Mouse (Mus musculus) forebrain, embryonic 11.5 days (tissue): ENCODE results near the gene Mcmbp. TPM values are rescaled to one million over a fixed set of nuclear protein-coding genes. Genes with fewer than 3 reads are reported as not detected.

Source experiments
- ATAC-seq: fragments of 200-750 bp; cut with Nextera tagmentation; replicated peaks from 2 replicates; pipeline ENCODE4 v1.8.0; 2017; ENCODE audit warnings: moderate TSS enrichment; ENCODE audit not compliant: low FRiP score
- DNase-seq: peaks from one replicate; pipeline ENCODE4 v3.0.0-alpha.2; 2017; ENCODE audit warnings: low spot score
- H3K27ac ChIP-seq: fragments of 300-500 bp; sonication (generic); 2 replicates; pipeline ENCODE4 v1.5.1; 2014; ENCODE audit warnings: low read depth, low read length
- H3K27me3 ChIP-seq: fragments of 300-500 bp; sonication (generic); 2 replicates; pipeline ENCODE4 v1.6.1; 2014; ENCODE audit warnings: mild to moderate bottlenecking, low read length, mixed read lengths; ENCODE audit not compliant: control insufficient read depth, insufficient read depth
- H3K36me3 ChIP-seq: fragments of 300-500 bp; sonication (generic); 2 replicates; pipeline ENCODE4 v1.6.1; 2014; ENCODE audit warnings: mild to moderate bottlenecking, low read length, moderate library complexity, mixed read lengths; ENCODE audit not compliant: control insufficient read depth, insufficient read depth
- H3K4me1 ChIP-seq: fragments of 300-500 bp; sonication (generic); replicated peaks from 2 replicates; pipeline ENCODE4 v1.6.1; 2014; ENCODE audit warnings: low read length, mixed read lengths; ENCODE audit not compliant: control insufficient read depth, insufficient read depth
- H3K4me2 ChIP-seq: fragments of 300-500 bp; sonication (generic); 2 replicates; pipeline ENCODE4 v1.6.1; 2014; ENCODE audit warnings: low read depth, mild to moderate bottlenecking, low read length, moderate library complexity, mixed read lengths; ENCODE audit not compliant: severe bottlenecking
- H3K4me3 ChIP-seq: fragments of 300-500 bp; sonication (generic); 2 replicates; pipeline ENCODE4 v1.5.1; 2014; ENCODE audit warnings: low read depth, low read length
- H3K9ac ChIP-seq: fragments of 300-500 bp; sonication (generic); 2 replicates; pipeline ENCODE4 v1.6.1; 2014; ENCODE audit warnings: low read length
- H3K9me3 ChIP-seq: fragments of 300-500 bp; sonication (generic); 2 replicates; pipeline ENCODE4 v1.6.1; 2016; ENCODE audit warnings: low read length, mixed read lengths; ENCODE audit not compliant: control insufficient read depth
- WGBS: fragments of 180-500 bp; shearing (Covaris S2); extraction: QIAGEN DNeasy Blood & Tissue Kit; methylation state at CpG from one replicate; pipeline ENCODE4 v1.1.7; 2014; 5-methylcytosine and 5-hydroxymethylcytosine counted together
- polyA plus RNA-seq: library from polyadenylated mRNA; unstranded; fragments of >200 nt; fragmentation: Nextera tagmentation; extraction: Ambion mirVana; gene quantifications from 2 replicates; pipeline ENCODE4 v1.2.1, GENCODE M21; 2014

The Mcmbp gene
- polyA plus RNA-seq, 1 experiment from 2014 or later, result 90.8 TPM

- no peak for DNase-seq
- H3K4me2 ChIP-seq, result no peak overlapping the region
- no peak for ATAC-seq
- no peaks in the 10 kb centered on the region for H3K9me3 ChIP-seq
- H3K4me3 ChIP-seq, result no peak overlapping the region
- H3K4me1 ChIP-seq, result no peaks in the 10 kb centered on the region
- H3K27me3 ChIP-seq, result no peaks in the 10 kb centered on the region
- peaks cover 6% of the 10 kb centered on the region; the same call in 1 of the 2 replicates for H3K36me3 ChIP-seq
- no peak overlapping the region for H3K27ac ChIP-seq
- 92% methylated on average over 10 of the region's 10 CpGs for WGBS
- H3K9ac ChIP-seq, result no peak overlapping the region
These were observed 45.4 kb downstream of the Mcmbp start for GRCm38 (mm10) chr7:128694848-128695247.

DNA sequence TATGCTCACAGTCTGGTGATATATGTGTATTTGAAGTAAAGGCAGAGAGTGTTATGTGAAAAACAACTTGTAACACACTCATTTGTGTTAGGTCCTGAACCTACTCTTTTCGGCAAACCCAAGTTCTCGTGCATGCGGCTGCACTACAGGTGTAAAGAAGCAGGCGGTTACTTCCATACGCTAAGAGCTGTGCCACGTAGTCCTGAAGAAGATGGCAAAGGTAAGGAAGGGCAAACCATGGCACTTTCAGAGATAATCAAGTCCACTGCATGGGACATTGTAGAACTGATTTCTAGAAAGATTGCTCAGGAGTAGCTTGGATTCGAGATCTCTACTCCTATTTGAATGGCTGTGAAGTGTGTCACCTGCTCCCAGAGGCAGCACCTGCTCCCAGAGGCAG, 48.1 kb downstream of the Mcmbp start:
- Histone ChIP-seq H3K4me1 (no peaks in the 10 kb centered on the region), H3K27ac (no peak overlapping the region), H3K4me2 (no peak overlapping the region), H3K9me3 (peaks cover 8% of the 10 kb centered on the region), H3K27me3 (no peaks in the 10 kb centered on the region), H3K4me3 (no peak overlapping the region), H3K9ac (no peak overlapping the region), H3K36me3 (peaks cover 4% of the 10 kb centered on the region; the same call in 1 of the 2 replicates)
- DNase-seq (no peak), ATAC-seq (no peak)
- WGBS, result 91% methylated on average over 7 of the region's 7 CpGs

GRCm38 (mm10) chr7:128690796-128691195, 49.5 kb downstream of the Mcmbp start:
- DNase-seq, result no peak
- ATAC-seq, result peak; percentile 19; the same call in 1 of the 2 replicates
- no peaks in the 10 kb centered on the region for H3K4me1 ChIP-seq
- H3K4me2 ChIP-seq, result no peak overlapping the region; the same call in 1 of the 2 replicates
- H3K4me3 ChIP-seq, result peak overlapping the region; percentile 41; the same call in 1 of the 2 replicates
- H3K9ac ChIP-seq, result no peak overlapping the region
- WGBS, result 62% methylated on average over 7 of the region's 7 CpGs
- H3K9me3 ChIP-seq, result peaks cover 8% of the 10 kb centered on the region
- peaks cover 4% of the 10 kb centered on the region; the same call in 1 of the 2 replicates for H3K36me3 ChIP-seq
- H3K27me3 ChIP-seq, result no peaks in the 10 kb centered on the region
- H3K27ac ChIP-seq, result 0 out of 2 replicates have a peak overlapping the region, but pooled peaks have one; percentile 2

- H3K4me3 ChIP-seq, result peak overlapping the region; percentile 41; the same call in 1 of the 2 replicates
- H3K27ac ChIP-seq, result no peak overlapping the region
- H3K27me3 ChIP-seq, result no peaks in the 10 kb centered on the region
- no peak overlapping the region for H3K9ac ChIP-seq
- peak; percentile 91 for DNase-seq
- no peak overlapping the region for H3K4me2 ChIP-seq
- 11% methylated on average over 7 of the region's 7 CpGs for WGBS
- no peaks in the 10 kb centered on the region for H3K4me1 ChIP-seq
- H3K9me3 ChIP-seq, result peaks cover 8% of the 10 kb centered on the region
- H3K36me3 ChIP-seq, result peaks cover 11% of the 10 kb centered on the region; the same call in 1 of the 2 replicates
- peak; percentile 64; the same call in 1 of the 2 replicates for ATAC-seq
These were observed 50.2 kb downstream of the Mcmbp start for GRCm38 (mm10) chr7:128690070-128690469.

GRCm38 (mm10) chr7:128689347-128689746, 50.9 kb downstream of the Mcmbp start:
- Histone ChIP-seq H3K9me3 (peaks cover 8% of the 10 kb centered on the region), H3K9ac (peak overlapping the region; percentile 43; the same call in 1 of the 2 replicates), H3K4me2 (peak overlapping the region; percentile 46), H3K27ac (no peak overlapping the region), H3K36me3 (peaks cover 11% of the 10 kb centered on the region; the same call in 1 of the 2 replicates), H3K27me3 (no peaks in the 10 kb centered on the region), H3K4me1 (no peaks in the 10 kb centered on the region), H3K4me3 (peak overlapping the region; percentile 41)
- DNase-seq (no peak), ATAC-seq (no peak)
- 66% methylated on average over 8 of the region's 8 CpGs for WGBS

DNA sequence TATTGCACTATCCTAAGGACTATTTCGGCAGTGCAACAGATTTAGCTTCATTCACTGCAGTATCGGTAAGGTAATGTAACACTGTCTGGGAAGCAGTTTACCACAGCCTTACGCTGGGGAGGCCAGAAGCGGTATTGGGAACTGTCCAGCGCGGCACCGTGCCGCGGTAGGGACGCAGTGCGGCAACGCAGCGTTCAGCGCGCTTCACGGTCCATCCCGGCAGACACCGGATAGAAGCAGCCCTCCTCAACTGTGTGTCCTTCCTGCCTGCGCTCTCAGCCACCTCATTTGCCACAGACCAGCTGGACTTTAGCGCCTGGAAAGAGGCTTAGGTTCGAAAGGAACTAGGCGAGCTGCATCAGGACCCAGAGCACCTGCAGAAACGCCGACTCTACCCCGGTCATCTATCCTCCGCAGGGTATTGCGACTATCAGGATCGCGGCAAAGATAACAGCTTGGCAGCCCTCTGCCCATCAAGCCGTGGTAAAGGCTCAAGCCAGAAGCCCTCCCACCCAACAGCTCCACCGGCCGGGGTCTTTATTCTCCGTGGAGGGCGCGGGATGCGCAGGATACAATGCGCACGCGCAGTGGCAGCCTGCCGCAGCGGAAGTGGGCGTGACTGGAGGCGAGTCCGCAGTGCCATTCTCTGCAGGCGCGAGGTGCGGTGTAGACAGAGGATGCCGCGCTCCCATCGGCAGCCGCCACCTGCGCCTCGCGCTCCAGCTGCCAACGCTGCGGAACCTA, 52.3 kb downstream of the Mcmbp start:
- peaks cover 11% of the 10 kb centered on the region; the same call in 1 of the 2 replicates for H3K36me3 ChIP-seq
- H3K4me1 ChIP-seq, result no peaks in the 10 kb centered on the region
- ATAC-seq (peak; percentile 83), DNase-seq (peak; percentile 89)
- peak overlapping the region; percentile 41 for H3K4me3 ChIP-seq
- 51% methylated on average over 56 of the region's 56 CpGs for WGBS
- H3K4me2 ChIP-seq, result peak overlapping the region; percentile 46
- peaks cover 8% of the 10 kb centered on the region for H3K9me3 ChIP-seq
- no peaks in the 10 kb centered on the region for H3K27me3 ChIP-seq
- H3K9ac ChIP-seq, result peak overlapping the region; percentile 64
- H3K27ac ChIP-seq, result peak overlapping the region; percentile 62

DNA sequence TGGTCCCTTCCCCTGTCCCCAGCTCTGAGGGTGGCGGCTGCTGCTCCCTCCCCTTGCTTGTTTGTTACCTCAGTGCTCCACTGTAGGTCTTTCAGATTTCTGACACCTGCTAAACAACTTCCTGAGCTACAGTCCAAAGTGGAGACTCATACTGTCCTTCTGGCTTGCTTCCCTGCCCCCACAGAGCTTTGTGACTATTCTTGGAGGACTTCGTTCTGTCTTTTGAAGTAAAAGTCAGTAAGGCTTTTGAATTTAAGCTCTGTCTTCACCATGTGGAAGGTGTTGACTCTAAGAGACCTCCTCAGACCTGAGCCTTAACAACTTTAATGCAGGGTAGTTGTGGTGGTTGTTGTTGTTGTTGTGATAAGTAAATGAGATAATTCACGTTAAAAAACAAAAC, 61.7 kb downstream of the Mcmbp start:
- 68% methylated on average over 3 of the region's 3 CpGs for WGBS
- Histone ChIP-seq H3K4me1 (no peaks in the 10 kb centered on the region), H3K9me3 (no peaks in the 10 kb centered on the region), H3K4me3 (no peak overlapping the region), H3K27ac (no peak overlapping the region), H3K36me3 (no peaks in the 10 kb centered on the region), H3K27me3 (no peaks in the 10 kb centered on the region), H3K4me2 (no peak overlapping the region), H3K9ac (no peak overlapping the region)
- no peak for DNase-seq
- ATAC-seq, result no peak

- peak overlapping the region; percentile 39 for H3K4me2 ChIP-seq
- H3K4me3 ChIP-seq, result peak overlapping the region; percentile 7; the same call in 1 of the 2 replicates
- H3K27ac ChIP-seq, result peak overlapping the region; percentile 79
- H3K9me3 ChIP-seq, result no peaks in the 10 kb centered on the region
- ATAC-seq (peak; percentile 84), DNase-seq (peak; percentile 70)
- WGBS, result 5% methylated on average over 15 of the region's 15 CpGs
- peaks cover 15% of the 10 kb centered on the region for H3K4me1 ChIP-seq
- H3K36me3 ChIP-seq, result no peaks in the 10 kb centered on the region; the same call in 1 of the 2 replicates
- H3K9ac ChIP-seq, result peak overlapping the region; percentile 45
- no peaks in the 10 kb centered on the region for H3K27me3 ChIP-seq
These were observed 67.8 kb downstream of the Mcmbp start for GRCm38 (mm10) chr7:128672408-128673010.
